Comparison of ENCODE assay signal across 35 mouse cellular contexts in genomic region chr14:121927451-121927850, GRCm38 (mm10). TPM values are rescaled to one million over a fixed set of nuclear protein-coding genes. Genes with fewer than 3 reads are reported as not detected.
A peak's percentile ranks its signal among the peaks of the same experiment; 100 is the strongest.
DNase-seq lines count a peak whose midpoint lies in the region; ATAC-seq and TF ChIP-seq lines count a peak whose summit lies in the region.
"Had no signal": no experiment of that assay in that cellular context is flagged by ENCODE, and none has a peak within 500 bp of the region (broad histone marks: within the 10 kb centered on the region; RNA-seq: fewer than 3 reads in every experiment).

No protein-coding gene starts in this region.

- peak; percentile 25; the same call in 1 of the 2 replicates for ATAC-seq in hindbrain, embryonic 11.5 days (ENCODE audit: low FRiP score)
- ATAC-seq in kidney, embryonic 16.5 days (ENCODE audit: low FRiP score, low TSS enrichment): peak; percentile 43; the same call in 1 of the 2 replicates
- no peak for ATAC-seq in liver, postnatal 0 days
- ATAC-seq: CD4-positive, CD25-positive, alpha-beta regulatory T cell, adult 4 months; intestine, embryonic 16.5 days; midbrain, embryonic 16.5 days had no signal

- WGBS in hindbrain, embryonic 11.5 days: 90% methylated on average over 8 of the region's 8 CpGs
- WGBS in hindbrain, embryonic 10.5 days: 91% methylated on average over 8 of the region's 8 CpGs
- 95% methylated on average over 8 of the region's 8 CpGs for WGBS in kidney, embryonic 16.5 days
- WGBS in liver, postnatal 0 days (ENCODE audit: insufficient replicate concordance): 90% methylated on average over 8 of the region's 8 CpGs

- H3K4me1 ChIP-seq in hindbrain, embryonic 11.5 days (replicated peaks; ENCODE audit: control insufficient read depth, insufficient read depth, low read length): no peaks in the 10 kb centered on the region
- H3K4me1 ChIP-seq in hindbrain, embryonic 10.5 days (replicated peaks): peaks cover 9% of the 10 kb centered on the region; the same call in 1 of the 2 replicates
- 0 out of 2 replicates have a peak, but pooled peaks cover 4% of the 10 kb centered on the region for H3K4me1 ChIP-seq in kidney, embryonic 16.5 days (ENCODE audit: insufficient read depth, low read length)
- H3K4me1 ChIP-seq in ES-E14 (ENCODE audit: control insufficient read depth in 2 of 2, insufficient read depth in 2 of 2, low read length in 2 of 2, poor library complexity in 1 of 2): peaks cover 6 to 8% of the 10 kb centered on the region in 2 experiments; a peak in 2 of 4 replicates
- peaks cover 16% of the 10 kb centered on the region for H3K4me1 ChIP-seq in liver, postnatal 0 days (ENCODE audit: insufficient read depth)
- H3K4me1 ChIP-seq: neural tube, embryonic 12.5 days had no signal

- H3K9me3 ChIP-seq in hindbrain, embryonic 11.5 days (ENCODE audit: control insufficient read depth, low read length): no peaks in the 10 kb centered on the region
- H3K9me3 ChIP-seq in hindbrain, embryonic 10.5 days: no peaks in the 10 kb centered on the region
- H3K9me3 ChIP-seq in kidney, embryonic 16.5 days (ENCODE audit: low read length): no peaks in the 10 kb centered on the region
- no peaks in the 10 kb centered on the region for H3K9me3 ChIP-seq in ES-E14 (ENCODE audit: control insufficient read depth, insufficient read depth, low read depth, low read length)
- H3K9me3 ChIP-seq in liver, postnatal 0 days (ENCODE audit: low read length): no peaks in the 10 kb centered on the region
- H3K9me3 ChIP-seq: forebrain, embryonic 12.5 days; heart, embryonic 12.5 days; hindbrain, embryonic 12.5 days; limb, embryonic 12.5 days; neural tube, embryonic 12.5 days had no signal

- H3K9ac ChIP-seq in hindbrain, embryonic 11.5 days (ENCODE audit: low read depth, low read length): no peak overlapping the region
- no peak overlapping the region for H3K9ac ChIP-seq in kidney, embryonic 16.5 days (replicated peaks; ENCODE audit: low read length)
- peak overlapping the region; percentile 28; the same call in 1 of the 2 replicates for H3K9ac ChIP-seq in ES-E14 (ENCODE audit: insufficient read depth, low read depth, low read length, poor library complexity, severe bottlenecking)
- H3K9ac ChIP-seq in liver, postnatal 0 days (replicated peaks): no peak overlapping the region
- H3K9ac ChIP-seq: forebrain, embryonic 12.5 days; heart, embryonic 12.5 days; hindbrain, embryonic 12.5 days; limb, embryonic 12.5 days; liver, embryonic 14.5 days; lung, embryonic 14.5 days; neural tube, embryonic 12.5 days had no signal

- in situ Hi-C loops in ES-E14 (cut with MboI; ENCODE audit: low sequenced_read_pairs in 2 of 2, unreplicated experiment in 2 of 2): loop anchor here in 1 of 2 experiments (5.0 kb wide), 1 partner anchor 135 kb away; no protein-coding TSS in a partner anchor

- no peak for DNase-seq in hindbrain, embryonic 11.5 days (ENCODE audit: low spot score)
- no peak for DNase-seq in hindbrain, embryonic 10.5 days (ENCODE audit: low spot score)
- no peak for DNase-seq in kidney, adult 8-10 months
- no peak for DNase-seq in ES-E14 (ENCODE audit: low read depth, low spot score)
- peak; percentile 12 for DNase-seq in liver, postnatal 0 days
- DNase-seq in frontal cortex, postnatal 25 days (ENCODE audit: low spot score in 2 of 2): no peak
- DNase-seq: adrenal gland, adult 2 months; adrenal gland, postnatal 36 days; cerebellum, adult 18-20 months; cerebellum, postnatal 10 days; gastrocnemius, postnatal 25 days; heart, adult 18-20 months; kidney, adult 9 months; lung, embryonic 14.5 days; lung, postnatal 14 days; right cerebral cortex, adult 18-20 months; spleen, adult 18-20 months; thymus, postnatal 14 days had no signal

- no peak overlapping the region for H3K4me3 ChIP-seq in hindbrain, embryonic 11.5 days (ENCODE audit: low read depth, low read length)
- H3K4me3 ChIP-seq in hindbrain, embryonic 10.5 days: no peak overlapping the region
- H3K4me3 ChIP-seq in kidney, embryonic 16.5 days (ENCODE audit: low read length): no peak overlapping the region
- no peak overlapping the region for H3K4me3 ChIP-seq in ES-E14 (ENCODE audit: insufficient read depth in 1 of 2, low read depth in 1 of 2, low read length in 2 of 2, poor library complexity in 1 of 2, severe bottlenecking in 1 of 2)
- H3K4me3 ChIP-seq in liver, postnatal 0 days (ENCODE audit: low read depth, low read length): no peak overlapping the region
- H3K4me3 ChIP-seq: erythroblast, embryonic 14.5 days; forebrain, embryonic 12.5 days; heart, embryonic 12.5 days; hindbrain, embryonic 12.5 days; layer of hippocampus, adult 2 months; left cerebral cortex, adult 2 months; limb, embryonic 12.5 days; neural tube, embryonic 12.5 days had no signal

- H3K4me2 ChIP-seq in hindbrain, embryonic 11.5 days (replicated peaks; ENCODE audit: low read depth, low read length): no peak overlapping the region
- H3K4me2 ChIP-seq in kidney, embryonic 16.5 days (replicated peaks; ENCODE audit: low read depth, low read length): no peak overlapping the region
- no peak overlapping the region for H3K4me2 ChIP-seq in liver, postnatal 0 days (ENCODE audit: low read depth, low read length)
- H3K4me2 ChIP-seq: forebrain, embryonic 12.5 days; heart, embryonic 12.5 days; hindbrain, embryonic 12.5 days; limb, embryonic 12.5 days; lung, embryonic 14.5 days; neural tube, embryonic 12.5 days had no signal

- no peak for TF ChIP-seq CTCF in liver, postnatal 0 days (IDR thresholded peaks at IDR 0.05; ENCODE audit: low read depth)

- H3K36me3 ChIP-seq in hindbrain, embryonic 11.5 days (ENCODE audit: control insufficient read depth, insufficient read depth, low read length): no peaks in the 10 kb centered on the region
- no peaks in the 10 kb centered on the region for H3K36me3 ChIP-seq in hindbrain, embryonic 10.5 days
- no peaks in the 10 kb centered on the region for H3K36me3 ChIP-seq in kidney, embryonic 16.5 days (ENCODE audit: insufficient read depth, low read length)
- H3K36me3 ChIP-seq in ES-E14 (ENCODE audit: control insufficient read depth, insufficient read depth, low read length, poor library complexity, severe bottlenecking): no peaks in the 10 kb centered on the region
- no peaks in the 10 kb centered on the region for H3K36me3 ChIP-seq in liver, postnatal 0 days (replicated peaks; ENCODE audit: insufficient read depth, low read length)
- H3K36me3 ChIP-seq: forebrain, embryonic 12.5 days; heart, embryonic 12.5 days; hindbrain, embryonic 12.5 days; limb, embryonic 12.5 days; neural tube, embryonic 12.5 days had no signal

- TF ChIP-seq EP300 in liver, postnatal 0 days (IDR thresholded peaks at IDR 0.05; ENCODE audit: low read depth): no peak

- H3K27me3 ChIP-seq in hindbrain, embryonic 11.5 days (ENCODE audit: control insufficient read depth, insufficient read depth, low read length): no peaks in the 10 kb centered on the region
- no peaks in the 10 kb centered on the region for H3K27me3 ChIP-seq in hindbrain, embryonic 10.5 days (ENCODE audit: insufficient read depth, poor library complexity, severe bottlenecking)
- H3K27me3 ChIP-seq in kidney, embryonic 16.5 days (ENCODE audit: insufficient read depth, low read length): no peaks in the 10 kb centered on the region
- no peaks in the 10 kb centered on the region for H3K27me3 ChIP-seq in liver, postnatal 0 days (ENCODE audit: insufficient read depth, low read length)
- H3K27me3 ChIP-seq: forebrain, embryonic 12.5 days; heart, embryonic 12.5 days; hindbrain, embryonic 12.5 days; limb, embryonic 12.5 days; neural tube, embryonic 12.5 days had no signal

- no peak overlapping the region for H3K27ac ChIP-seq in hindbrain, embryonic 11.5 days (ENCODE audit: low read depth, low read length)
- no peak overlapping the region for H3K27ac ChIP-seq in hindbrain, embryonic 10.5 days
- H3K27ac ChIP-seq in kidney, embryonic 16.5 days (ENCODE audit: low read length): no peak overlapping the region
- no peak overlapping the region for H3K27ac ChIP-seq in ES-E14 (ENCODE audit: insufficient read depth, low read depth, low read length, poor library complexity, severe bottlenecking)
- H3K27ac ChIP-seq in liver, postnatal 0 days (ENCODE audit: low read depth): no peak overlapping the region
- H3K27ac ChIP-seq: forebrain, embryonic 12.5 days; hindbrain, embryonic 12.5 days; left cerebral cortex, adult 2 months; limb, embryonic 12.5 days; liver, embryonic 14.5 days; neural tube, embryonic 12.5 days had no signal

TF ChIP-seq in ES-E14, 5 proteins besides CTCF, POLR2A, EP300 and RAD21:
- TF ChIP-seq HCFC1 (IDR thresholded peaks at IDR 0.05; ENCODE audit: borderline replicate concordance, insufficient read depth, low read length): no peak
- no peak for TF ChIP-seq CHD2 (IDR thresholded peaks at IDR 0.05; ENCODE audit: low read depth, low read length)
- TF ChIP-seq ZC3H11A (IDR thresholded peaks at IDR 0.05; ENCODE audit: borderline replicate concordance, low read depth, low read length): no peak
- no peak for TF ChIP-seq MAFK (IDR thresholded peaks at IDR 0.05; ENCODE audit: insufficient read depth, low read depth, low read length)
- no peak for TF ChIP-seq ZNF384 (IDR thresholded peaks at IDR 0.05; ENCODE audit: low read depth, low read length)

RNA-seq across cellular contexts. Expression of gene Gpr18, which starts 11.9 kb away (rescaled TPM):
- 0.13 and 0.59 TPM in 2 replicates for polyA plus RNA-seq in hindbrain, embryonic 11.5 days (2014; fragmentation: Nextera tagmentation; extraction: Ambion mirVana)
- 0.20 and 0.21 TPM in 2 replicates for polyA plus RNA-seq in hindbrain, embryonic 10.5 days (2016; fragmentation: Nextera tagmentation; extraction: Ambion mirVana)
- polyA plus RNA-seq in kidney, embryonic 16.5 days (2015; fragmentation: Nextera tagmentation; extraction: Ambion mirVana): not detected in 2 replicates
- total RNA-seq in ES-E14 (2012; rRNA removed): 0.42 and 0.49 TPM in 2 replicates
- polyA plus RNA-seq in liver, postnatal 0 days (2015; fragmentation: Nextera tagmentation; extraction: Ambion mirVana): 0.78 and 0.81 TPM in 2 replicates
- total RNA-seq: gastrocnemius, adult 18-20 months; gastrocnemius, postnatal 25 days; layer of hippocampus, adult 2 months; layer of hippocampus, postnatal 14 days; left cerebral cortex, adult 2 months; left cerebral cortex, postnatal 25 days had no signal
- polyA plus RNA-seq: brain, embryonic 14.5 days; erythroblast, embryonic 14.5 days; hindbrain, embryonic 12.5 days had no signal

RNA-seq across cellular contexts. Expression of gene Gpr183, which starts 37.5 kb away (rescaled TPM):
- 1.9 and 3.2 TPM in 2 replicates for polyA plus RNA-seq in hindbrain, embryonic 11.5 days (2014; fragmentation: Nextera tagmentation; extraction: Ambion mirVana)
- 2.0 and 2.4 TPM in 2 replicates for polyA plus RNA-seq in hindbrain, embryonic 10.5 days (2016; fragmentation: Nextera tagmentation; extraction: Ambion mirVana)
- 4.0 and 4.9 TPM in 2 replicates for polyA plus RNA-seq in kidney, embryonic 16.5 days (2015; fragmentation: Nextera tagmentation; extraction: Ambion mirVana)
- total RNA-seq in ES-E14 (2012; rRNA removed): 0.32 and 0.45 TPM in 2 replicates
- 0.94 and 0.95 TPM in 2 replicates for polyA plus RNA-seq in liver, postnatal 0 days (2015; fragmentation: Nextera tagmentation; extraction: Ambion mirVana)

RNA-seq across cellular contexts. Expression of gene Ubac2, which starts 49.0 kb away (rescaled TPM):
- 64.7 and 66.3 TPM in 2 replicates for polyA plus RNA-seq in hindbrain, embryonic 11.5 days (2014; fragmentation: Nextera tagmentation; extraction: Ambion mirVana)
- polyA plus RNA-seq in hindbrain, embryonic 10.5 days (2016; fragmentation: Nextera tagmentation; extraction: Ambion mirVana): 69.4 and 70.9 TPM in 2 replicates
- 77.5 and 79.1 TPM in 2 replicates for polyA plus RNA-seq in kidney, embryonic 16.5 days (2015; fragmentation: Nextera tagmentation; extraction: Ambion mirVana)
- 41.5 and 83.4 TPM in 2 replicates for total RNA-seq in ES-E14 (2012; rRNA removed)
- 25.8 and 27.4 TPM in 2 replicates for polyA plus RNA-seq in liver, postnatal 0 days (2015; fragmentation: Nextera tagmentation; extraction: Ambion mirVana)
